Comparison of ENCODE assay signal across 20 mouse cellular contexts in the genomic region with DNA sequence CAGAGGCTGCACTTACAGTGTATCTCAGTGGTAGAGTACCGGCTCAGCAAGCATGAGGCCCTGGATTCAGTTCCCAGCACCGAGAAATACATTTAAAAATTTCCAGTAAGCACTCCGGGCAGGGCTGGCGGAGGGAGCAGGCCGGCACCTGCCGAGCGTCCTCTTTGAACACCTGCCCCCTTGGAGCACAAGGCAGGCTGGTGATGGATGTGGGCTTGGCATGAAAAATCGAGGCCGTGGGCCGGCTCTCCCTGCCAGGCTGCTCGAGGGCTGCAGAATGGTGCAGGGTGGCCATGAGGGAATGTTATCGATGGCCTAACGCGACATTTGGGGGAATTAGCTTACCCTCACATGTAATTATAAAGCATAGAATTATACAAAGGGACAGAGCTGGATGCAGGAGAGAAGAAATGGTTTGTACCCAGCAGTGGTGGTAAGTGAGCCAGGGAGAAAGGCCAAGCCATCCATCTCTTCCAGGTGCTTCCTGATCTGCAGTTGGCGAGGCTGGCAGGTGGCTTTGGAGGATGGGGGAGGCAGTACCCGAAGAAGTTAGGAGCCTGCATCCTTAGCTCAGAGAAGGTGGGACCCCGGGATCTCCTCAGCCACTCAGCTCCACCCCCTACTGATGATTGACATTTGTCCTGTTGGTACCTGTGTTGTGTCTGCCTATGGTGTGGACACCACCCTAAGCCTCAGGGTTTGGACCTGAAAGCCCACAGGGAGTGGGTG. TPM values are rescaled to one million over a fixed set of nuclear protein-coding genes. Genes with fewer than 3 reads are reported as not detected.
A peak's percentile ranks its signal among the peaks of the same experiment; 100 is the strongest.
DNase-seq lines count a peak whose midpoint lies in the region; ATAC-seq and TF ChIP-seq lines count a peak whose summit lies in the region.
"Had no signal": no experiment of that assay in that cellular context is flagged by ENCODE, and none has a peak within 500 bp of the region (broad histone marks: within the 10 kb centered on the region; RNA-seq: fewer than 3 reads in every experiment).

No protein-coding gene starts in this region.

- H3K4me1 ChIP-seq in forebrain, embryonic 12.5 days = peaks cover 24% of the 10 kb centered on the region
- H3K4me1 ChIP-seq in forebrain, embryonic 11.5 days (replicated peaks; ENCODE audit: control insufficient read depth, insufficient read depth, low read length) = no peaks in the 10 kb centered on the region; the same call in 1 of the 2 replicates
- H3K4me1 ChIP-seq in cerebellum, adult 2 months (ENCODE audit: control insufficient read depth, insufficient read depth, low read length) = peaks cover 40% of the 10 kb centered on the region
- H3K4me1 ChIP-seq in neural tube, embryonic 15.5 days = peaks cover 6% of the 10 kb centered on the region
- no peaks in the 10 kb centered on the region for H3K4me1 ChIP-seq in stomach, postnatal 0 days (replicated peaks; ENCODE audit: control insufficient read depth, insufficient read depth)
- H3K4me1 ChIP-seq: intestine, embryonic 15.5 days had no signal

- no peak for TF ChIP-seq CTCF in cerebellum, adult 2 months (IDR thresholded peaks at IDR 0.05; ENCODE audit: borderline replicate concordance, insufficient read depth, low read depth, low read length)
- no peak for TF ChIP-seq CTCF in stomach, postnatal 0 days (IDR thresholded peaks at IDR 0.05; ENCODE audit: low read depth)

- no peak for DNase-seq in forebrain, embryonic 11.5 days (ENCODE audit: low spot score)
- peak; percentile 85 for DNase-seq in brain, adult 2 months (ENCODE audit: low read depth, low spot score)
- peak; percentile 68 to 75 for DNase-seq in cerebellum, adult 2 months
- peak; percentile 77 to 83 for DNase-seq in cerebellum, postnatal 10 days
- no peak for DNase-seq in stomach, postnatal 0 days (ENCODE audit: low spot score)
- no peak for DNase-seq in liver
- DNase-seq: adrenal gland, adult 8-10 months; adrenal gland, postnatal 36 days; forebrain, postnatal 0 days; gastrocnemius, postnatal 14 days; kidney, adult 2 months had no signal

- no peak for TF ChIP-seq POLR2A in cerebellum, adult 2 months (IDR thresholded peaks at IDR 0.05; ENCODE audit: borderline replicate concordance, insufficient read depth, low read length)

- H3K27ac ChIP-seq in forebrain, embryonic 12.5 days = no peak overlapping the region
- no peak overlapping the region for H3K27ac ChIP-seq in forebrain, embryonic 11.5 days (ENCODE audit: low read depth, low read length)
- peak overlapping the region; percentile 61 for H3K27ac ChIP-seq in cerebellum, adult 2 months (ENCODE audit: insufficient read depth, low read length)
- no peak overlapping the region for H3K27ac ChIP-seq in neural tube, embryonic 15.5 days (replicated peaks)
- no peak overlapping the region for H3K27ac ChIP-seq in stomach, postnatal 0 days (replicated peaks)
- H3K27ac ChIP-seq: embryonic facial prominence, embryonic 12.5 days; forebrain, embryonic 13.5 days; hindbrain, embryonic 10.5 days; intestine, embryonic 15.5 days; kidney, embryonic 15.5 days had no signal

- 0 out of 2 replicates have a peak, but pooled peaks cover 5% of the 10 kb centered on the region for H3K27me3 ChIP-seq in forebrain, embryonic 12.5 days
- H3K27me3 ChIP-seq in forebrain, embryonic 11.5 days (ENCODE audit: control insufficient read depth, insufficient read depth, low read length) = no peaks in the 10 kb centered on the region
- no peaks in the 10 kb centered on the region for H3K27me3 ChIP-seq in cerebellum, adult 2 months (ENCODE audit: control insufficient read depth, insufficient read depth, low read length)
- H3K27me3 ChIP-seq in neural tube, embryonic 15.5 days (replicated peaks) = no peaks in the 10 kb centered on the region
- no peaks in the 10 kb centered on the region for H3K27me3 ChIP-seq in stomach, postnatal 0 days (ENCODE audit: control insufficient read depth, insufficient read depth, low read length)
- H3K27me3 ChIP-seq: forebrain, embryonic 13.5 days; intestine, embryonic 15.5 days; kidney, embryonic 15.5 days; Patski had no signal

- WGBS in forebrain, embryonic 12.5 days = 92% methylated on average over 17 of the region's 17 CpGs
- WGBS in forebrain, embryonic 11.5 days = 89% methylated on average over 17 of the region's 17 CpGs
- WGBS in cerebellum, adult 2 months = 18% methylated on average over 17 of the region's 17 CpGs
- 75% methylated on average over 17 of the region's 17 CpGs for WGBS in neural tube, embryonic 15.5 days
- WGBS in stomach, postnatal 0 days = 83% methylated on average over 17 of the region's 17 CpGs

- H3K36me3 ChIP-seq in forebrain, embryonic 12.5 days (replicated peaks) = no peaks in the 10 kb centered on the region
- H3K36me3 ChIP-seq in forebrain, embryonic 11.5 days (ENCODE audit: control insufficient read depth, insufficient read depth, low read length) = no peaks in the 10 kb centered on the region
- no peaks in the 10 kb centered on the region for H3K36me3 ChIP-seq in neural tube, embryonic 15.5 days
- no peaks in the 10 kb centered on the region for H3K36me3 ChIP-seq in stomach, postnatal 0 days (ENCODE audit: control insufficient read depth, insufficient read depth, low read length)
- H3K36me3 ChIP-seq: embryonic facial prominence, embryonic 12.5 days; heart, embryonic 12.5 days; hindbrain, embryonic 10.5 days; intestine, embryonic 15.5 days; kidney, embryonic 15.5 days had no signal

- H3K4me2 ChIP-seq in forebrain, embryonic 12.5 days = no peak overlapping the region
- no peak overlapping the region for H3K4me2 ChIP-seq in forebrain, embryonic 11.5 days (ENCODE audit: low read depth, low read length, severe bottlenecking)
- H3K4me2 ChIP-seq in neural tube, embryonic 15.5 days = no peak overlapping the region
- H3K4me2 ChIP-seq in stomach, postnatal 0 days (replicated peaks; ENCODE audit: low read depth) = no peak overlapping the region
- H3K4me2 ChIP-seq: embryonic facial prominence, embryonic 12.5 days; forebrain, embryonic 13.5 days; heart, embryonic 12.5 days; intestine, embryonic 15.5 days; kidney, embryonic 15.5 days had no signal

- no peak for TF ChIP-seq EP300 in stomach, postnatal 0 days (optimal IDR thresholded peaks at IDR 0.05)

- H3K9ac ChIP-seq in forebrain, embryonic 12.5 days = no peak overlapping the region
- H3K9ac ChIP-seq in forebrain, embryonic 11.5 days (ENCODE audit: low read length) = no peak overlapping the region
- H3K9ac ChIP-seq in neural tube, embryonic 15.5 days (replicated peaks) = no peak overlapping the region
- H3K9ac ChIP-seq in stomach, postnatal 0 days (ENCODE audit: low read length) = no peak overlapping the region
- H3K9ac ChIP-seq: embryonic facial prominence, embryonic 12.5 days; forebrain, embryonic 13.5 days; forebrain, postnatal 0 days; heart, embryonic 12.5 days; intestine, embryonic 15.5 days; kidney, embryonic 15.5 days had no signal

- H3K4me3 ChIP-seq in forebrain, embryonic 12.5 days (replicated peaks) = no peak overlapping the region
- H3K4me3 ChIP-seq in forebrain, embryonic 11.5 days (ENCODE audit: low read depth, low read length) = no peak overlapping the region
- no peak overlapping the region for H3K4me3 ChIP-seq in cerebellum, adult 2 months (replicated peaks; ENCODE audit: insufficient read depth, low read depth, low read length)
- H3K4me3 ChIP-seq in neural tube, embryonic 15.5 days (replicated peaks) = no peak overlapping the region
- H3K4me3 ChIP-seq in stomach, postnatal 0 days (ENCODE audit: low read depth, low read length) = no peak overlapping the region
- H3K4me3 ChIP-seq: embryonic facial prominence, embryonic 12.5 days; forebrain, embryonic 13.5 days; heart, embryonic 12.5 days; hindbrain, embryonic 10.5 days; intestine, embryonic 15.5 days; kidney, embryonic 15.5 days had no signal

- no peaks in the 10 kb centered on the region for H3K9me3 ChIP-seq in forebrain, embryonic 12.5 days
- no peaks in the 10 kb centered on the region for H3K9me3 ChIP-seq in forebrain, embryonic 11.5 days (ENCODE audit: control insufficient read depth, low read length)
- H3K9me3 ChIP-seq in neural tube, embryonic 15.5 days (replicated peaks) = no peaks in the 10 kb centered on the region
- no peaks in the 10 kb centered on the region for H3K9me3 ChIP-seq in stomach, postnatal 0 days (ENCODE audit: control insufficient read depth, low read length)
- H3K9me3 ChIP-seq: embryonic facial prominence, embryonic 12.5 days; forebrain, embryonic 13.5 days; heart, embryonic 12.5 days; hindbrain, embryonic 10.5 days; intestine, embryonic 15.5 days; kidney, embryonic 15.5 days had no signal

- 0 out of 2 replicates have a peak, but pooled peaks have one; percentile 17 for ATAC-seq in forebrain, embryonic 12.5 days (ENCODE audit: low FRiP score)
- no peak for ATAC-seq in forebrain, embryonic 11.5 days (replicated peaks; ENCODE audit: low FRiP score)
- no peak for ATAC-seq in neural tube, embryonic 15.5 days (ENCODE audit: low FRiP score)
- ATAC-seq in stomach, postnatal 0 days (ENCODE audit: low FRiP score, low TSS enrichment) = no peak
- ATAC-seq: forebrain, embryonic 13.5 days; forebrain, postnatal 0 days; intestine, embryonic 15.5 days; Patski had no signal

RNA-seq across cellular contexts. Expression of gene Syt2, which starts 51.2 kb away (rescaled TPM):
- polyA plus RNA-seq in forebrain, embryonic 12.5 days (2016; fragmentation: Nextera tagmentation; extraction: Ambion mirVana) = 0.95 and 1.2 TPM in 2 replicates
- polyA plus RNA-seq in forebrain, embryonic 11.5 days (2014; fragmentation: Nextera tagmentation; extraction: Ambion mirVana) = 0.84 and 0.95 TPM in 2 replicates
- polyA plus RNA-seq in cerebellum, adult 2 months (2012; rRNA removed) = 305 and 318 TPM in 2 replicates
- 20.4 and 23.4 TPM in 2 replicates for polyA plus RNA-seq in neural tube, embryonic 15.5 days (2015; fragmentation: Nextera tagmentation; extraction: Ambion mirVana)
- 0.50 and 0.58 TPM in 2 replicates for polyA plus RNA-seq in stomach, postnatal 0 days (2015; fragmentation: Nextera tagmentation; extraction: Ambion mirVana)

Comparison
In these comparisons a context has a peak if more than half of its experiments do, and no peak if none do; other contexts are left out.
1. DNase-seq: peak in brain, adult 2 months (single experiment), cerebellum, adult 2 months (2 of 2) and cerebellum, postnatal 10 days (2 of 2); none in forebrain, embryonic 11.5 days (single experiment), stomach, postnatal 0 days (single experiment) and liver (single experiment).
2. RNA of gene Syt2, which starts 51.2 kb away (polyA plus RNA-seq): 305 to 318 TPM in cerebellum, adult 2 months; 20.4 to 23.4 TPM in neural tube, embryonic 15.5 days, 0.95 to 1.2 TPM in forebrain, embryonic 12.5 days, 0.84 to 0.95 TPM in forebrain, embryonic 11.5 days and 0.50 to 0.58 TPM in stomach, postnatal 0 days; every median in the first group is over 10 times any median in the second.